Mouse (Mus musculus): ENCODE measurements around the gene Pkib.

- no peak for TF ChIP-seq EP300 (IDR thresholded peaks at IDR 0.05; ENCODE audit: low read depth)
- no peak for TF ChIP-seq CTCF (IDR thresholded peaks at IDR 0.05; ENCODE audit: low read depth)
Measured at GRCm38 (mm10) chr10:57597172-57597571, 34.6 kb upstream of the Pkib start.

Measured in liver, postnatal 0 days (tissue).